Mouse (Mus musculus) kidney, postnatal 0 days (tissue): ENCODE data around the gene Pla2g2d. TPM values are rescaled to one million over a fixed set of nuclear protein-coding genes. Genes with fewer than 3 reads are reported as not detected.

ENCODE experiments used
- ATAC-seq: fragments of 200-750 bp; cut with Nextera tagmentation; replicated peaks from 2 replicates; pipeline ENCODE4 v1.8.0; 2017; ENCODE audit warnings: low read depth, moderate number of reproducible peaks, moderate TSS enrichment, moderate library complexity; ENCODE audit not compliant: low FRiP score
- DNase-seq: peaks from one replicate; pipeline ENCODE4 v3.0.0-alpha.2; 2016; ENCODE audit warnings: low spot score
- H3K27ac ChIP-seq: fragments of 300-500 bp; sonication (generic); 2 replicates; pipeline ENCODE4 v1.5.1; 2014; ENCODE audit warnings: mild to moderate bottlenecking
- H3K27me3 ChIP-seq: fragments of 300-500 bp; sonication (generic); 2 replicates; pipeline ENCODE4 v1.6.1; 2014; ENCODE audit warnings: low read length, mixed read lengths; ENCODE audit not compliant: insufficient read depth
- H3K36me3 ChIP-seq: fragments of 300-500 bp; sonication (generic); 2 replicates; pipeline ENCODE4 v1.6.1; 2014; ENCODE audit warnings: low read length, mixed read lengths; ENCODE audit not compliant: insufficient read depth
- H3K4me1 ChIP-seq: fragments of 300-500 bp; sonication (generic); replicated peaks from 2 replicates; pipeline ENCODE4 v1.6.1; 2014; ENCODE audit warnings: antibody characterized with exemption, low read length, mixed read lengths; ENCODE audit not compliant: insufficient read depth
- H3K4me2 ChIP-seq: fragments of 300-500 bp; sonication (generic); 2 replicates; pipeline ENCODE4 v1.6.1; 2014; ENCODE audit warnings: mild to moderate bottlenecking, low read length, moderate library complexity, mixed read lengths
- H3K4me3 ChIP-seq: fragments of 300-500 bp; sonication (generic); replicated peaks from 2 replicates; pipeline ENCODE4 v1.5.1; 2014; ENCODE audit warnings: low read depth, low read length
- H3K9ac ChIP-seq: fragments of 300-500 bp; sonication (generic); 2 replicates; pipeline ENCODE4 v1.6.1; 2014; ENCODE audit warnings: low read depth, low read length
- H3K9me3 ChIP-seq: fragments of 300-500 bp; sonication (generic); replicated peaks from 2 replicates; pipeline ENCODE4 v1.6.1; 2016; ENCODE audit warnings: low read length, inconsistent platforms, mixed read lengths
- CTCF ChIP-seq: IDR thresholded peaks from 2 replicates; pipeline ENCODE4 v1.5.1; 2016; ENCODE audit warnings: antibody characterized with exemption, low read depth, mild to moderate bottlenecking, moderate library complexity
- WGBS: fragments of 180-500 bp; shearing (Covaris S2); extraction: QIAGEN DNeasy Blood & Tissue Kit; methylation state at CpG from one replicate; pipeline ENCODE4 v1.1.7; 2014; 5-methylcytosine and 5-hydroxymethylcytosine counted together
- polyA plus RNA-seq: library from polyadenylated mRNA; unstranded; fragments of >200 nt; fragmentation: Nextera tagmentation; extraction: Ambion mirVana; gene quantifications from 2 replicates; pipeline ENCODE4 v1.2.1, GENCODE M21; 2015

Pla2g2d gene
- polyA plus RNA-seq, 1 experiment from 2014 or later, result 0.14 TPM

GRCm38 (mm10) chr4:138824660-138825059 lies 49.1 kb downstream of the Pla2g2d start:
- DNase-seq, result peak; percentile 67
- 80% methylated on average over 2 of the region's 2 CpGs for WGBS
- peak; percentile 56 for TF ChIP-seq CTCF

GRCm38 (mm10) chr4:138825751-138826567 lies 50.4 kb downstream of the Pla2g2d start:
- Histone ChIP-seq H3K36me3 (no peaks in the 10 kb centered on the region), H3K27me3 (no peaks in the 10 kb centered on the region), H3K4me2 (0 out of 2 replicates have a peak overlapping the region, but pooled peaks have one; percentile 0), H3K27ac (no peak overlapping the region), H3K9me3 (no peaks in the 10 kb centered on the region), H3K4me3 (no peak overlapping the region), H3K9ac (no peak overlapping the region), H3K4me1 (no peaks in the 10 kb centered on the region)
- 6% methylated on average over 18 of the region's 18 CpGs for WGBS
- no peak for ATAC-seq
- peak; percentile 64 for DNase-seq
- TF ChIP-seq CTCF, result no peak

More at GRCm38 (mm10) chr4:138824660-138825059, 49.1 kb downstream of the Pla2g2d start:
- Histone ChIP-seq H3K9me3 (no peaks in the 10 kb centered on the region), H3K27me3 (no peaks in the 10 kb centered on the region), H3K9ac (no peak overlapping the region), H3K4me3 (no peak overlapping the region), H3K27ac (no peak overlapping the region), H3K36me3 (no peaks in the 10 kb centered on the region), H3K4me1 (no peaks in the 10 kb centered on the region), H3K4me2 (no peak overlapping the region)
- ATAC-seq, result no peak

GRCm38 (mm10) chr4:138827147-138827546 lies 51.6 kb downstream of the Pla2g2d start:
- WGBS, result 61% methylated on average over 11 of the region's 11 CpGs
- Histone ChIP-seq H3K27me3 (no peaks in the 10 kb centered on the region), H3K9ac (no peak overlapping the region), H3K36me3 (no peaks in the 10 kb centered on the region), H3K27ac (no peak overlapping the region), H3K9me3 (no peaks in the 10 kb centered on the region), H3K4me3 (no peak overlapping the region), H3K4me1 (no peaks in the 10 kb centered on the region), H3K4me2 (no peak overlapping the region)
- TF ChIP-seq CTCF, result no peak
- DNase-seq, result no peak
- ATAC-seq, result no peak

Other genes starting within 250 kb of the Pla2g2d start
- 0.11 and 0.15 TPM in 2 replicates for gene Vwa5b1, start 139.9 kb upstream of the Pla2g2d start, polyA plus RNA-seq
- gene Pla2g2c, start 50.9 kb upstream of the Pla2g2d start, polyA plus RNA-seq, result 0.86 and 0.89 TPM in 2 replicates
- 1.5 and 1.7 TPM in 2 replicates for gene Ubxn10, start 38.6 kb upstream of the Pla2g2d start, polyA plus RNA-seq
- gene Pla2g2f, start 18.1 kb upstream of the Pla2g2d start, polyA plus RNA-seq, result not detected in 2 replicates
- 0.68 and 1.0 TPM in 2 replicates for gene Pla2g5, start 87.7 kb downstream of the Pla2g2d start, polyA plus RNA-seq
- gene Gm13030, start 98.2 kb downstream of the Pla2g2d start, polyA plus RNA-seq, result not detected in 2 replicates
- 0.47 TPM in 1 of 2 replicates, not detected in the other for gene Pla2g2e, start 102.2 kb downstream of the Pla2g2d start, polyA plus RNA-seq
- 3.1 and 3.5 TPM in 2 replicates for gene Otud3, start 138.2 kb downstream of the Pla2g2d start, polyA plus RNA-seq
- 15.9 and 17.7 TPM in 2 replicates for gene Rnf186, start 191.4 kb downstream of the Pla2g2d start, polyA plus RNA-seq
- gene Tmco4, start 197.2 kb downstream of the Pla2g2d start, polyA plus RNA-seq, result 10.2 and 10.8 TPM in 2 replicates